Mouse (Mus musculus) liver, adult 2 months (tissue): ENCODE data around the gene Sec14l1. TPM values are rescaled to one million over a fixed set of nuclear protein-coding genes. Genes with fewer than 3 reads are reported as not detected.
A peak's percentile ranks its signal among the peaks of the same experiment; 100 is the strongest.

Experiments used
- DNase-seq: peaks from one replicate; pipeline ENCODE4 v3.0.0-alpha.2; 2011; ENCODE audit warnings: low read depth, low spot score; ENCODE audit errors: extremely low read depth
- H3K27ac ChIP-seq: fragments of 200-500 bp; replicated peaks from 2 replicates; pipeline ENCODE4 v1.5.1; 2012; ENCODE audit warnings: low read depth, mild to moderate bottlenecking, control low read depth, inconsistent platforms, low read length; ENCODE audit not compliant: insufficient read depth
- H3K27me3 ChIP-seq: fragments of 200-500 bp; 2 replicates; pipeline ENCODE4 v1.6.1; 2012; ENCODE audit warnings: mild to moderate bottlenecking, moderate library complexity, low read length, inconsistent platforms; ENCODE audit not compliant: control insufficient read depth, insufficient read depth
- H3K36me3 ChIP-seq: fragments of 200-500 bp; 2 replicates; pipeline ENCODE4 v1.6.1; 2012; ENCODE audit warnings: low read length, inconsistent platforms; ENCODE audit not compliant: control insufficient read depth, insufficient read depth
- H3K4me1 ChIP-seq: fragments of 200-500 bp; 2 replicates; pipeline ENCODE4 v1.6.1; 2011; ENCODE audit warnings: low read length; ENCODE audit not compliant: control insufficient read depth, insufficient read depth
- H3K4me3 ChIP-seq: fragments of 200-500 bp; 2 replicates; pipeline ENCODE4 v1.5.1; 2011; ENCODE audit warnings: low read depth, mild to moderate bottlenecking, control low read depth, low read length, moderate library complexity; ENCODE audit not compliant: insufficient read depth
- H3K79me2 ChIP-seq: fragments of 200-500 bp; 2 replicates; pipeline ENCODE4 v1.6.1; 2012; ENCODE audit warnings: inconsistent platforms, mild to moderate bottlenecking, low read length, moderate library complexity; ENCODE audit not compliant: control insufficient read depth, insufficient read depth
- H3K9ac ChIP-seq: fragments of 200-500 bp; 2 replicates; pipeline ENCODE4 v1.6.1; 2012; ENCODE audit warnings: low read depth, mild to moderate bottlenecking, control low read depth, inconsistent platforms, low read length
- CTCF ChIP-seq: fragments of 200-500 bp; IDR thresholded peaks from 2 replicates; pipeline ENCODE4 v1.5.1; 2011; ENCODE audit warnings: low read depth, low read length, control low read depth
- POLR2A ChIP-seq: fragments of 200-500 bp; IDR thresholded peaks from 2 replicates; pipeline ENCODE4 v1.6.1; 2011; ENCODE audit warnings: low read length, control low read depth; ENCODE audit not compliant: insufficient read depth; ENCODE audit errors: extremely low read depth
- WGBS: fragments of 180-500 bp; shearing (Covaris S2); methylation state at CpG from one replicate; pipeline ENCODE4 v1.1.7; 2018; 5-methylcytosine and 5-hydroxymethylcytosine counted together
- polyA plus RNA-seq: library from polyadenylated mRNA; depleted of rRNA; stranded (reverse); fragments of >200 nt; gene quantifications from 2 replicates; pipeline ENCODE4 v1.2.3, GENCODE M21; 2012
- total RNA-seq: library from RNA; depleted of rRNA; stranded (reverse); fragments of >200 nt; gene quantifications from 2 replicates; pipeline ENCODE4 v1.2.3, GENCODE M21; 2014

The Sec14l1 gene
- total and polyA plus RNA-seq, 2 experiments = 4.6 to 8.2 TPM

- Histone ChIP-seq H3K36me3 (no peaks in the 10 kb centered on the region), H3K79me2 (no peaks in the 10 kb centered on the region), H3K27ac (no peak overlapping the region), H3K4me1 (peaks cover 6% of the 10 kb centered on the region; the same call in 1 of the 2 replicates), H3K9ac (no peak overlapping the region), H3K27me3 (no peaks in the 10 kb centered on the region), H3K4me3 (no peak overlapping the region)
- WGBS = 18% methylated on average over 9 of the region's 9 CpGs
- DNase-seq = peak; percentile 83
- TF ChIP-seq CTCF (no peak), POLR2A (no peak)
Observed at GRCm38 (mm10) chr11:117108595-117108994, 6.4 kb upstream of the Sec14l1 start.

- Histone ChIP-seq H3K36me3 (no peaks in the 10 kb centered on the region), H3K4me3 (no peak overlapping the region), H3K27me3 (no peaks in the 10 kb centered on the region), H3K79me2 (no peaks in the 10 kb centered on the region), H3K4me1 (peaks cover 9% of the 10 kb centered on the region; the same call in 1 of the 2 replicates), H3K9ac (no peak overlapping the region), H3K27ac (no peak overlapping the region)
- TF ChIP-seq POLR2A (no peak), CTCF (no peak)
- DNase-seq = peak; percentile 29
- WGBS = 78% methylated on average over 12 of the region's 12 CpGs
Observed at GRCm38 (mm10) chr11:117109179-117109954, 5.6 kb upstream of the Sec14l1 start.

GRCm38 (mm10) chr11:117111967-117112648 is 2.9 kb upstream of the Sec14l1 start:
- WGBS = 94% methylated on average over 11 of the region's 11 CpGs
- Histone ChIP-seq H3K79me2 (peaks cover 3% of the 10 kb centered on the region; the same call in 1 of the 2 replicates), H3K4me1 (peaks cover 11% of the 10 kb centered on the region; the same call in 1 of the 2 replicates), H3K27me3 (no peaks in the 10 kb centered on the region), H3K4me3 (no peak overlapping the region), H3K36me3 (no peaks in the 10 kb centered on the region), H3K27ac (no peak overlapping the region), H3K9ac (no peak overlapping the region)
- no peak for TF ChIP-seq POLR2A
- no peak for TF ChIP-seq CTCF
- DNase-seq = no peak

DNA sequence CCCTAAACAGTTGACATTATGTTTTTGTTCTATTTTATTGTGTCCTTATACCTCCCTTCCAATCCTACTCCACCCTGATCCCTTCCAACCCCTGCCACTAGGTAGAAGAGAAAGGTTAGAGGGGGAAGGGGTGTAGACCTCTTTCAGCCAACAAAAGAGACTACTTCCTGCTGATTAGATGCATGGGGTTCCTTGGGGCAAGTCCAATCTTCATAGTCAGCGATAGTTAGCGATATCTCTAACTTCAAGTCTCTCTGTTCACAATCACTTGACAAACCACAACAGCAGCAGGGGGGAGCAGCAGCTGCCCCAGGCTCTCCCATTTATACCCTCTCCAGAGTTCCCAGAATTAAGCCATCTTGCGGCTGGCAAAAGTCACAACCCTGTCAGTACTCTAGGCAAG is 2.3 kb upstream of the Sec14l1 start:
- Histone ChIP-seq H3K27ac (no peak overlapping the region), H3K4me1 (peaks cover 11% of the 10 kb centered on the region; the same call in 1 of the 2 replicates), H3K36me3 (no peaks in the 10 kb centered on the region), H3K79me2 (peaks cover 3% of the 10 kb centered on the region; the same call in 1 of the 2 replicates), H3K9ac (no peak overlapping the region), H3K27me3 (no peaks in the 10 kb centered on the region), H3K4me3 (no peak overlapping the region)
- 91% methylated on average over 3 of the region's 3 CpGs for WGBS
- DNase-seq = no peak
- TF ChIP-seq POLR2A (no peak), CTCF (no peak)

DNA sequence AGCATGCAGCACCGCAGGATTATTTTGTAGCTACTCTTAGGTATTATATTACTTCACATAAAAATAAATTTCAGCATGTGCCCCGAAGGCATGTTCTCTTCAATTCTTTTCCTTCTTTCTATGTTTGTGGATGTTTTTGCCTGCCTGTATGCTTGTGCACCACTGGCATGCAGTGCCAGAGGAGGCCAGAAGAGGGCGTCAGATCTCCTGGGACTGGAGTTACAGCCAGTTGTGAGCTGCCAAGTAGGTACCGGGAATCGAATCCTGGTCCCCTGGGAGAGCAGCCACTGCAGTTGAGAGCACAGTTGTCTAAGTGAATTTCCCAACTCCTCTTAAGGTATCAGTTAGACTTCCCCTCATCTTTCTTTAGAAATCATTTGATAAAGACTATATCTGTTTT is 1.6 kb upstream of the Sec14l1 start:
- H3K27me3 ChIP-seq = no peaks in the 10 kb centered on the region
- DNase-seq = no peak
- H3K79me2 ChIP-seq = peaks cover 3% of the 10 kb centered on the region; the same call in 1 of the 2 replicates
- no peak overlapping the region for H3K27ac ChIP-seq
- peaks cover 10% of the 10 kb centered on the region; the same call in 1 of the 2 replicates for H3K4me1 ChIP-seq
- WGBS = 91% methylated on average over 5 of the region's 5 CpGs
- H3K36me3 ChIP-seq = no peaks in the 10 kb centered on the region
- H3K9ac ChIP-seq = no peak overlapping the region
- TF ChIP-seq POLR2A (no peak), CTCF (peak; percentile 59)
- H3K4me3 ChIP-seq = no peak overlapping the region

DNA sequence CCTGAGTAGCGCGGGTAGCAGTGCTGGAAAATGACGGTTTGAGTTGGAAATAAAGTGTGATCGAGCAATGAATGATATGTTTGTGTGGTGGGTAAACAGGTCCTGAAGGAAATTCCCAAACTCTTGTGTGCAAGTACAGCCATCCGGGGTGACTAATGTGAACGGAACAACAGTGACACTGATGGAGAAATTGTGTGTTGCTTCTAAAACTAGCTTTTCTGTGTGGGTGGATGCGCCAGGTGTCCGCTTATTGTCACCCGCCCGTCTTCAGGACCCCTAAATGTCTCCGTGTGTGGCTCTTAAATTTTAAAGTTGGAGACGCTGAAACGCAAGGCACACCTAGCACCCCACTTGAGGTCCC is 757 bp upstream of the Sec14l1 start:
- Histone ChIP-seq H3K36me3 (no peaks in the 10 kb centered on the region), H3K27me3 (no peaks in the 10 kb centered on the region), H3K9ac (peak overlapping the region; percentile 76), H3K27ac (peak overlapping the region; percentile 83), H3K4me1 (peaks cover 6% of the 10 kb centered on the region; the same call in 1 of the 2 replicates), H3K79me2 (peaks cover 3% of the 10 kb centered on the region; the same call in 1 of the 2 replicates), H3K4me3 (peak overlapping the region; percentile 66)
- WGBS = 38% methylated on average over 13 of the region's 13 CpGs
- TF ChIP-seq POLR2A (no peak), CTCF (no peak)
- DNase-seq = peak; percentile 26
